ENCODE assay signal across 8 mouse cellular contexts in the genomic region with DNA sequence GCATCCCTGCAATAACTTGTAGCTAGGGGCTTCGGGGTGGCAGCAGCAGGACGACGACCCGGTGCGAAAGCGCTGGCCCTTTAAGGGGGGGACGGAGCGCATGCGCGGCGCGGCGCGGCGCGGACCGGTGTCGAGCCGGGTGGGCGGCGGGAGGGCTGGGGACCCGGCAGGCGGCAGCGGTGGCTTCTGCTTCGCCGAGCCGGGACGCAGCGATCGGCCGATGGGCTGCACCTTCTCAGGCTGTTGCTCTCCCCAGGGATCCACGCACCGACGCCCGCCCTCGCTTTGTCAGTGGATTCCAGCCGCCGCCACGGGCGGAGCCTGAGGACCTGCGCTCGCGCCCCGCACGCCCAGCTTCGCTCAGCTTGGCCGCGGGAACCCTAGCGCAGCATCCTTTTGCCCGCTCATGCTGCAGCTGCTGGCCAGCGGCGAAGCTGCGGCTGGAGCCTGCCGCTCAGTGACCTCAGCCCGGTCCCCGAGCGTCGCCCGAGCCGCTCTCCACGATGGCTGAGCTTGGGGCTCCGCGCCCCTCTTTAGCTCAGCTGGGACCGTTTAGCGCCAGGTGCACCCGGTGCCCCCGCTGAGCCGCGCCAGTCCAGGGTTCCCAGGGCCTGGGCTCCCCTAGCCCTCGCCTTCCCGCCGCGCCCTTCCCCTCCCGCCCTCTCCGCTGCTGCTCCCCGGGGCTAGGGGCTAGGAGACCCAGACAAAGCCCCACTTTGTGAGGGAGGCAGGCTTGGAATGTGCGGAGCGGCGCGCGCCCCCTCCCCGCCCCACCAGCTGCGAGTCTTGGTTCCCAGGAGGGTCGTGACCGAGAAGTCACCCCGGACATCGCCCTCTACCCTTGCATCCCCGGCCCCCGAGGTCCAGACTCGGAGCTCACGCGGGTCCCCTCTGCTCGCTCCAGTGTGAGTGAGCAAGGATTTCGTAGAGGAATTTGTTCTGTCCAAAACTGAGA. TPM values are rescaled to one million over a fixed set of nuclear protein-coding genes. Genes with fewer than 3 reads are reported as not detected.
A peak's percentile ranks its signal among the peaks of the same experiment; 100 is the strongest.
DNase-seq lines count a peak whose midpoint lies in the region; ATAC-seq and TF ChIP-seq lines count a peak whose summit lies in the region.

A gene (plus strand): TSS at position 110 of the 955 bp plus-strand sequence.

- no peak for DNase-seq in CH12.LX (ENCODE audit: extremely low read depth)
- DNase-seq in brain, adult 2 months (ENCODE audit: low read depth, low spot score) = peak; percentile 84
- DNase-seq in forebrain, embryonic 11.5 days (ENCODE audit: low spot score) = peak; percentile 92
- DNase-seq in kidney, postnatal 10 days = peak; percentile 80
- DNase-seq in liver, embryonic 14.5 days (ENCODE audit: low read depth in 3 of 3, low spot score in 3 of 3) = no peak
- peak; percentile 6 to 19 for DNase-seq in natural killer cell, adult 2 months (ENCODE audit: low spot score in 2 of 2)
- peak; percentile 67 for DNase-seq in thymus, postnatal 14 days

- no peaks in the 10 kb centered on the region for H3K79me2 ChIP-seq in CH12.LX (replicated peaks; ENCODE audit: control insufficient read depth, extremely low read depth, insufficient read depth, poor library complexity, severe bottlenecking)

- dilution Hi-C loops in CH12.LX (cut with MboI; ENCODE audit: extremely low pct_ligation_motif_present, extremely low pct_unique_long_range_greater_than_20kb, low sequenced_read_pairs) = no loop called here

- peak within 1 kb of the TSS; percentile 46 for H3K9ac ChIP-seq in CH12.LX (ENCODE audit: insufficient read depth, low read depth)
- peak within 1 kb of the TSS; percentile 97 for H3K9ac ChIP-seq in forebrain, embryonic 11.5 days (ENCODE audit: low read length)
- H3K9ac ChIP-seq in heart, embryonic 15.5 days = peak within 1 kb of the TSS; percentile 87
- H3K9ac ChIP-seq in liver, embryonic 14.5 days (replicated peaks) = no peak within 1 kb of the TSS; the same call in 1 of the 2 replicates

- no peak for TF ChIP-seq RAD21 in CH12.LX (IDR thresholded peaks at IDR 0.05; ENCODE audit: low read depth, low read length)

- in situ Hi-C loops in CH12.LX (cut with MboI; ENCODE audit: low pct_ligation_motif_present, low pct_unique_long_range_greater_than_20kb, low sequenced_read_pairs) = no loop called here

- no peak for TF ChIP-seq CTCF in CH12.LX (conservative IDR thresholded peaks at IDR 0.05 in 1 of 2, IDR thresholded peaks at IDR 0.05 in 1 of 2; ENCODE audit: low read depth in 2 of 2, low read length in 2 of 2)
- TF ChIP-seq CTCF in liver, embryonic 14.5 days (IDR thresholded peaks at IDR 0.05; ENCODE audit: low read depth) = no peak

- ATAC-seq in forebrain, embryonic 11.5 days (replicated peaks; ENCODE audit: low FRiP score) = peak; percentile 87
- peak; percentile 73 for ATAC-seq in heart, embryonic 15.5 days (replicated peaks; ENCODE audit: insufficient number of reproducible peaks, insufficient read depth, low FRiP score, low read depth)
- ATAC-seq in liver, embryonic 14.5 days (ENCODE audit: insufficient read depth) = no peak

- H3K27ac ChIP-seq in CH12.LX (ENCODE audit: insufficient read depth, low read depth) = no peak within 1 kb of the TSS
- H3K27ac ChIP-seq in forebrain, embryonic 11.5 days (ENCODE audit: low read depth, low read length) = peak within 1 kb of the TSS; percentile 90
- H3K27ac ChIP-seq in heart, embryonic 15.5 days = peak within 1 kb of the TSS; percentile 84
- no peak within 1 kb of the TSS for H3K27ac ChIP-seq in liver, embryonic 14.5 days

- no peak for TF ChIP-seq EP300 in CH12.LX (IDR thresholded peaks at IDR 0.05; ENCODE audit: low read length)
- no peak for TF ChIP-seq EP300 in liver, embryonic 14.5 days (IDR thresholded peaks at IDR 0.05; ENCODE audit: low read depth)

- H3K36me3 ChIP-seq in CH12.LX (replicated peaks in 1 of 2; ENCODE audit: control insufficient read depth in 1 of 2, insufficient read depth in 1 of 2, low read length in 1 of 2) = no peaks in the 10 kb centered on the region
- no peaks in the 10 kb centered on the region for H3K36me3 ChIP-seq in forebrain, embryonic 11.5 days (ENCODE audit: control insufficient read depth, insufficient read depth, low read length)
- no peaks in the 10 kb centered on the region for H3K36me3 ChIP-seq in heart, embryonic 15.5 days
- no peaks in the 10 kb centered on the region for H3K36me3 ChIP-seq in liver, embryonic 14.5 days (replicated peaks; ENCODE audit: control insufficient read depth, insufficient read depth, low read depth)

- peak within 1 kb of the TSS; percentile 73 for H3K4me2 ChIP-seq in CH12.LX (ENCODE audit: insufficient read depth, low read depth, poor library complexity, severe bottlenecking)
- H3K4me2 ChIP-seq in forebrain, embryonic 11.5 days (ENCODE audit: low read depth, low read length, severe bottlenecking) = peak within 1 kb of the TSS; percentile 96
- H3K4me2 ChIP-seq in heart, embryonic 15.5 days = peak within 1 kb of the TSS; percentile 100
- peak within 1 kb of the TSS; percentile 53 for H3K4me2 ChIP-seq in liver, embryonic 14.5 days (ENCODE audit: low read depth)

- H3K4me1 ChIP-seq in CH12.LX (ENCODE audit: control insufficient read depth in 1 of 2, insufficient read depth in 2 of 2) = peaks cover 19 to 75% of the 10 kb centered on the region in 2 experiments
- peaks cover 9% of the 10 kb centered on the region; the same call in 1 of the 2 replicates for H3K4me1 ChIP-seq in forebrain, embryonic 11.5 days (replicated peaks; ENCODE audit: control insufficient read depth, insufficient read depth, low read length)
- H3K4me1 ChIP-seq in heart, embryonic 15.5 days (replicated peaks) = peaks cover 34% of the 10 kb centered on the region
- no peaks in the 10 kb centered on the region; a peak in 1 of 4 replicates for H3K4me1 ChIP-seq in liver, embryonic 14.5 days (replicated peaks; ENCODE audit: control insufficient read depth in 2 of 2, insufficient read depth in 2 of 2, low read length in 1 of 2)

- WGBS in forebrain, embryonic 11.5 days = under 1% methylated on average over 94 of the region's 94 CpGs
- WGBS in heart, embryonic 15.5 days = under 1% methylated on average over 90 of the region's 94 CpGs
- WGBS in liver, embryonic 14.5 days (ENCODE audit: insufficient replicate concordance) = under 1% methylated on average over 94 of the region's 94 CpGs

- H3K27me3 ChIP-seq in CH12.LX (replicated peaks) = no peaks in the 10 kb centered on the region
- H3K27me3 ChIP-seq in forebrain, embryonic 11.5 days (ENCODE audit: control insufficient read depth, insufficient read depth, low read length) = no peaks in the 10 kb centered on the region
- H3K27me3 ChIP-seq in heart, embryonic 15.5 days = no peaks in the 10 kb centered on the region
- H3K27me3 ChIP-seq in liver, embryonic 14.5 days (ENCODE audit: control insufficient read depth, insufficient read depth, low read length) = peaks cover 22% of the 10 kb centered on the region

- peak within 1 kb of the TSS; percentile 47 to 73 (median 63) for H3K4me3 ChIP-seq in CH12.LX (replicated peaks in 1 of 3; ENCODE audit: low read depth in 2 of 3, low read length in 2 of 3, poor library complexity in 1 of 3)
- peak within 1 kb of the TSS; percentile 83 for H3K4me3 ChIP-seq in forebrain, embryonic 11.5 days (ENCODE audit: low read depth, low read length)
- peak within 1 kb of the TSS; percentile 93 for H3K4me3 ChIP-seq in heart, embryonic 15.5 days
- H3K4me3 ChIP-seq in liver, embryonic 14.5 days (ENCODE audit: insufficient read depth in 1 of 2, low read depth in 2 of 2, low read length in 2 of 2) = peak within 1 kb of the TSS; percentile 49 to 58

- peaks cover 7% of the 10 kb centered on the region for H3K9me3 ChIP-seq in CH12.LX (replicated peaks; ENCODE audit: low read length)
- H3K9me3 ChIP-seq in forebrain, embryonic 11.5 days (ENCODE audit: control insufficient read depth, low read length) = no peaks in the 10 kb centered on the region
- H3K9me3 ChIP-seq in heart, embryonic 15.5 days (replicated peaks) = no peaks in the 10 kb centered on the region
- H3K9me3 ChIP-seq in liver, embryonic 14.5 days (ENCODE audit: control insufficient read depth, low read length) = no peaks in the 10 kb centered on the region

- no peak for TF ChIP-seq POLR2A in CH12.LX (IDR thresholded peaks at IDR 0.05; ENCODE audit: low read depth, low read length)

TF ChIP-seq in CH12.LX, 34 proteins besides CTCF, POLR2A, EP300 and RAD21:
- TF ChIP-seq CHD1 (IDR thresholded peaks at IDR 0.05; ENCODE audit: low read depth, low read length) = no peak
- TF ChIP-seq TCF12 (IDR thresholded peaks at IDR 0.05; ENCODE audit: low read depth, low read length) = 0 out of 2 replicates have a peak, but pooled peaks have one; percentile 12
- TF ChIP-seq MAX (IDR thresholded peaks at IDR 0.05; ENCODE audit: low read length) = 0 out of 2 replicates have a peak, but pooled peaks have one; percentile 45
- peak; percentile 94 for TF ChIP-seq NRF1 (IDR thresholded peaks at IDR 0.05; ENCODE audit: low read depth, low read length)

RNA-seq across cellular contexts. Expression of the gene that starts here (rescaled TPM):
- total RNA-seq in CH12.LX (2012; rRNA removed) (1.0 and 2.2 TPM in 2 replicates), CH12.LX (2014; rRNA removed) (0.96 and 1.1 TPM in 2 replicates)
- 2.3 and 2.7 TPM in 2 replicates for polyA plus RNA-seq in CH12.LX (2012; ENCODE audit: insufficient read length, low read depth)
- polyA plus RNA-seq in forebrain, embryonic 11.5 days (2014; fragmentation: Nextera tagmentation; extraction: Ambion mirVana) = 23.5 and 25.5 TPM in 2 replicates
- polyA plus RNA-seq in heart, embryonic 15.5 days (2015; fragmentation: Nextera tagmentation; extraction: Ambion mirVana) = 11.0 and 11.9 TPM in 2 replicates
- polyA plus RNA-seq in liver, embryonic 14.5 days (2012; rRNA removed) = 0.58 and 0.65 TPM in 2 replicates
- 0.56 and 0.61 TPM in 2 replicates for polyA plus RNA-seq in liver, embryonic 14.5 days (2014; fragmentation: Nextera tagmentation; extraction: Ambion mirVana)

Comparison
In these comparisons a context has a peak if more than half of its experiments do, and no peak if none do; other contexts are left out.
1. DNase-seq: peak in brain, adult 2 months (single experiment), forebrain, embryonic 11.5 days (single experiment), kidney, postnatal 10 days (single experiment), natural killer cell, adult 2 months (2 of 2) and thymus, postnatal 14 days (single experiment); none in CH12.LX (single experiment) and liver, embryonic 14.5 days (0 of 3).
2. H3K27ac ChIP-seq: peak in forebrain, embryonic 11.5 days (single experiment) and heart, embryonic 15.5 days (single experiment); none in CH12.LX (single experiment) and liver, embryonic 14.5 days (single experiment).
3. Peak in every context shown above with its lines, with median percentiles within 50 percentile points of each other: H3K4me2 ChIP-seq and H3K4me3 ChIP-seq.